Mouse (Mus musculus) midbrain, embryonic 12.5 days (tissue): ENCODE measurements at regions not wholly inside any gene's neighbourhood (a gene's known extent, or its start where the extent isn't known, plus 50 kb on each side); places are given as distances from the start of the nearest gene placed in this dataset.

Experiments
- ATAC-seq: fragments of 200-750 bp; cut with Nextera tagmentation; 2 replicates; pipeline ENCODE4 v1.8.0; 2017; ENCODE audit warnings: low read depth, moderate TSS enrichment, moderate library complexity; ENCODE audit not compliant: low FRiP score
- H3K27ac ChIP-seq: fragments of 300-500 bp; sonication (generic); replicated peaks from 2 replicates; pipeline ENCODE4 v1.5.1; 2016; ENCODE audit warnings: mild to moderate bottlenecking
- H3K27me3 ChIP-seq: fragments of 300-500 bp; sonication (generic); 2 replicates; pipeline ENCODE4 v1.6.1; 2016; ENCODE audit warnings: mild to moderate bottlenecking
- H3K36me3 ChIP-seq: fragments of 300-500 bp; sonication (generic); 2 replicates; pipeline ENCODE4 v1.6.1; 2016
- H3K4me1 ChIP-seq: fragments of 300-500 bp; sonication (generic); 2 replicates; pipeline ENCODE4 v1.6.1; 2016
- H3K4me2 ChIP-seq: fragments of 300-500 bp; sonication (generic); replicated peaks from 2 replicates; pipeline ENCODE4 v1.6.1; 2016; ENCODE audit warnings: mild to moderate bottlenecking, moderate library complexity
- H3K4me3 ChIP-seq: fragments of 300-500 bp; sonication (generic); 2 replicates; pipeline ENCODE4 v1.5.1; 2016; ENCODE audit warnings: mild to moderate bottlenecking
- H3K9ac ChIP-seq: fragments of 300-500 bp; sonication (generic); replicated peaks from 2 replicates; pipeline ENCODE4 v1.6.1; 2016; ENCODE audit warnings: mild to moderate bottlenecking, moderate library complexity
- H3K9me3 ChIP-seq: fragments of 300-500 bp; sonication (generic); 2 replicates; pipeline ENCODE4 v1.6.1; 2016; ENCODE audit warnings: mild to moderate bottlenecking
- WGBS: fragments of 180-500 bp; shearing (Covaris S2); methylation state at CpG from one replicate; pipeline ENCODE4 v1.1.7; 2016; 5-methylcytosine and 5-hydroxymethylcytosine counted together

GRCm38 (mm10) chr5:47446305-47447028, 536.5 kb upstream of the Slit2 start:
- H3K9me3 ChIP-seq, result no peaks in the 10 kb centered on the region
- no peaks in the 10 kb centered on the region for H3K4me1 ChIP-seq
- ATAC-seq, result no peak
- H3K9ac ChIP-seq, result no peak overlapping the region
- no peaks in the 10 kb centered on the region for H3K36me3 ChIP-seq
- no peak overlapping the region for H3K4me3 ChIP-seq
- WGBS, result 67% methylated on average over 5 of the region's 5 CpGs
- no peak overlapping the region for H3K4me2 ChIP-seq
- H3K27me3 ChIP-seq, result no peaks in the 10 kb centered on the region
- H3K27ac ChIP-seq, result no peak overlapping the region

DNA sequence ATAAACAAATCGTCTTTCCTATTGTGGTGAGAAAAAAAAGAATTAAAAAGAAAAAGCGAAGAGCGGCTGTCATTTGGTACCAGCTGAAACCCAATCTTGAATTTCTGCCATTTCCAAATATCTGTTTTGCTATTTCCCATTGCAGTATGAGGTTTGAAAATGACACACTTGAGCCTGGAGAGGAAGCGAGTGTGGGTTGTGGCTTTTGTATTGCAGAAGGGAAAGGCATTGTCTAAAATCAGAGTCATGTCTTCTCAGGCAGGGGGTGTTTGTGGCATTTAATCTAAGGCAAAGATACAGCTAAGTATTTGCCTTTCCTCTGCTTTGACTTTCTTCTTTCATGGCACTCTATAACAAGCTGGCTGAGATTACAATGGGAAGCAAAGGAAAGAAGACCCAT, 518.1 kb upstream of the Slit2 start:
- Histone ChIP-seq H3K4me1 (no peaks in the 10 kb centered on the region), H3K9me3 (no peaks in the 10 kb centered on the region), H3K4me2 (no peak overlapping the region), H3K27ac (no peak overlapping the region), H3K4me3 (no peak overlapping the region), H3K36me3 (no peaks in the 10 kb centered on the region), H3K27me3 (no peaks in the 10 kb centered on the region), H3K9ac (no peak overlapping the region)
- WGBS, result 93% methylated on average over 4 of the region's 4 CpGs
- no peak for ATAC-seq

DNA sequence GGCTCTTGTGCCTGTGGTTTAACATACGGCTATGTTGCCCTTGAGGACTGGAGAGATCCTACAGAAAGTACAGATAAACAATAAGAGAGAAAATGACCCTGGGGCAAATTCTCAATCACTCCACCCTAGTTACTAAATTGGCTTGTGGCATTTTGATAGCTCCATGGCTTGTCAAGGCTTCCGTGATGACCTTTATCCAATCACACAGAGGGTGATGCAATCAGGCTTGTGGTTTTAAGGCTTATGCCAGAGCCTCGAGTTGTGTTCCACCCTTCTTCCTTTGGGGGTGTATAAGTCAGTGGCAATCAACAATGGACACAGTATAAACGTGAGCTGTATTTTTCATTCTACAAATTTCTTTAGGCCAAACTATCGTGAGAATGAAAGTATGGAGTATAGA, 513.5 kb upstream of the Slit2 start:
- no peaks in the 10 kb centered on the region for H3K27me3 ChIP-seq
- H3K36me3 ChIP-seq, result no peaks in the 10 kb centered on the region
- no peaks in the 10 kb centered on the region for H3K4me1 ChIP-seq
- H3K4me2 ChIP-seq, result no peak overlapping the region
- WGBS, result 75% methylated on average over 5 of the region's 5 CpGs
- no peak overlapping the region for H3K4me3 ChIP-seq
- no peaks in the 10 kb centered on the region for H3K9me3 ChIP-seq
- no peak overlapping the region for H3K27ac ChIP-seq
- no peak for ATAC-seq
- H3K9ac ChIP-seq, result no peak overlapping the region

GRCm38 (mm10) chr5:47472027-47472825, 510.7 kb upstream of the Slit2 start:
- Histone ChIP-seq H3K27ac (no peak overlapping the region), H3K36me3 (no peaks in the 10 kb centered on the region), H3K4me1 (no peaks in the 10 kb centered on the region), H3K4me2 (no peak overlapping the region), H3K27me3 (no peaks in the 10 kb centered on the region), H3K9me3 (no peaks in the 10 kb centered on the region), H3K4me3 (no peak overlapping the region), H3K9ac (no peak overlapping the region)
- no peak for ATAC-seq
- 52% methylated on average over 7 of the region's 7 CpGs for WGBS

DNA sequence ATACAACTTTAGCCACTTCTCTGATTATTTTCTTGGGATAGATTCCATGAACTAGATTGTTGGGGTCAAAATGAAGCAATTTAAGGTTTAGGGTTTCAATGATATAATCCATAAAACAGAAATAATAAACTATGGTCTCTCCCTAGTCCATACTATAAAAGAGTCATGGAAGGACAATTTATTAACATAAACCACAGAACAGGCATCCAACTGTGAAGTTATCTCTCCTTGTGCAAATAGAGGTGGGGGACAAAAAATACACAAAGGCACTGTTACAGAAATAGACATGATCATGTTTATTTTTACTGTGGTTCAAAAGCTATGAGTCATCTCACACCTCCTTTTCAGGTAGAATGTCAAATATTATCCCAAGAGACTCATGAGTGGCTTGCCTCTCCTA, 503.0 kb upstream of the Slit2 start:
- Histone ChIP-seq H3K9me3 (no peaks in the 10 kb centered on the region), H3K4me2 (no peak overlapping the region), H3K27ac (no peak overlapping the region), H3K36me3 (no peaks in the 10 kb centered on the region), H3K27me3 (no peaks in the 10 kb centered on the region), H3K4me1 (no peaks in the 10 kb centered on the region), H3K9ac (no peak overlapping the region), H3K4me3 (no peak overlapping the region)
- no peak for ATAC-seq

DNA sequence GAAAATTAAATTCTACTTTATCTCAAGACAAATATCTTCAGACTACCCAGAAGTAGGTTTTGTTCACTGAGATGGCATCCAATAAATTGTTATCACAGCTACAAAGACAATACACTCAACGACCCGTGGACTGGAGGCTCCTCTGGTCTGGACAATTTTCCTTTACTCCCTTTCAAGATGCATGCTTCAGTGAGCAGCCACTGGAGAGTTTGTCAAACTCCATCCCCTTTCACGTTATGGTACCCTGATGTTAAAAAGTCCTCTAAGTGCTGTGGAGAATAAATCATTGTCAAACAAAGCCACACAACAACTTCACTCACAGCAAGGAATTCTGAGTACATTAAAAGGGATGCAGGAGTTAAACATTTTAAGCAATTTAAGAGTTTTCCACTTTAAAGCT, 486.7 kb upstream of the Slit2 start:
- ATAC-seq, result no peak
- no peak overlapping the region for H3K4me2 ChIP-seq
- no peak overlapping the region for H3K27ac ChIP-seq
- no peak overlapping the region for H3K4me3 ChIP-seq
- H3K9ac ChIP-seq, result no peak overlapping the region
- H3K36me3 ChIP-seq, result no peaks in the 10 kb centered on the region
- no peaks in the 10 kb centered on the region for H3K27me3 ChIP-seq
- no peaks in the 10 kb centered on the region for H3K9me3 ChIP-seq
- WGBS, result 20% methylated on average over 3 of the region's 3 CpGs
- H3K4me1 ChIP-seq, result no peaks in the 10 kb centered on the region

DNA sequence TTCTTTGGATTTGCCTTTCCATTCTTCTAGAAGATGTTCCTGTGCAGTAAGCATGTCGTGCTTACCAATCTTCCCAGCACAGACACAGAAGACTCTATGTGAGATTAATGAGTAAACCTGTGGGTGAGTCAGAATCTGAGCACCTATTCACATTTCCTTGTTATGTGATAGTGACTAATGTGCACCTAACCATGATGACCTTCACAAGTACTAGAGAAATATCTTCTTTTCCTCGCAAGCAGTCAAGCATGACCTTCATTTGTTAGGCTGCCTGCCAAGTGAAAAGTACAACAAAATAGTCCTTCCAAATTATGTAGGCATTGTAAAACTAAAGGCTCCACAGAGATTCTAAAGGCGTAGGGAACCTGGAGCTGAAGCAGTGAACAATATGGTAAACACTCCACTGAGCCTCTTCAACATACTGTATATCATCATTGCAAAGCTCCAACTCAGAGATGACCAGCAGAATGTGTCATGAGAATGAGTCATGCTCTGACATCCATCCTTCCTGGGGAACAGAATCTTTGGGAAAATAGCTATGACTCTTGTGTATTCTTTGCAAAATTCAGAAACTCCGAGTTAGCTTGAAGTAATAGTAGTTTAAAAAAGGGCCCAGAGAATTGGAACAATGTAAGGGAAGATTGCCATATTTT, 480.0 kb upstream of the Slit2 start:
- no peak overlapping the region for H3K9ac ChIP-seq
- WGBS, result 82% methylated on average over 4 of the region's 4 CpGs
- H3K27me3 ChIP-seq, result no peaks in the 10 kb centered on the region
- H3K4me2 ChIP-seq, result no peak overlapping the region
- no peaks in the 10 kb centered on the region for H3K36me3 ChIP-seq
- no peaks in the 10 kb centered on the region for H3K9me3 ChIP-seq
- ATAC-seq, result no peak
- H3K4me1 ChIP-seq, result no peaks in the 10 kb centered on the region
- H3K27ac ChIP-seq, result no peak overlapping the region
- H3K4me3 ChIP-seq, result no peak overlapping the region

- no peaks in the 10 kb centered on the region for H3K36me3 ChIP-seq
- no peak overlapping the region for H3K4me2 ChIP-seq
- H3K27me3 ChIP-seq, result no peaks in the 10 kb centered on the region
- H3K9ac ChIP-seq, result no peak overlapping the region
- H3K4me1 ChIP-seq, result no peaks in the 10 kb centered on the region
- no peaks in the 10 kb centered on the region for H3K9me3 ChIP-seq
- WGBS, result 84% methylated on average over 4 of the region's 4 CpGs
- no peak overlapping the region for H3K27ac ChIP-seq
- ATAC-seq, result no peak
- H3K4me3 ChIP-seq, result no peak overlapping the region
Measured at GRCm38 (mm10) chr5:47508689-47509301, 474.1 kb upstream of the Slit2 start.

DNA sequence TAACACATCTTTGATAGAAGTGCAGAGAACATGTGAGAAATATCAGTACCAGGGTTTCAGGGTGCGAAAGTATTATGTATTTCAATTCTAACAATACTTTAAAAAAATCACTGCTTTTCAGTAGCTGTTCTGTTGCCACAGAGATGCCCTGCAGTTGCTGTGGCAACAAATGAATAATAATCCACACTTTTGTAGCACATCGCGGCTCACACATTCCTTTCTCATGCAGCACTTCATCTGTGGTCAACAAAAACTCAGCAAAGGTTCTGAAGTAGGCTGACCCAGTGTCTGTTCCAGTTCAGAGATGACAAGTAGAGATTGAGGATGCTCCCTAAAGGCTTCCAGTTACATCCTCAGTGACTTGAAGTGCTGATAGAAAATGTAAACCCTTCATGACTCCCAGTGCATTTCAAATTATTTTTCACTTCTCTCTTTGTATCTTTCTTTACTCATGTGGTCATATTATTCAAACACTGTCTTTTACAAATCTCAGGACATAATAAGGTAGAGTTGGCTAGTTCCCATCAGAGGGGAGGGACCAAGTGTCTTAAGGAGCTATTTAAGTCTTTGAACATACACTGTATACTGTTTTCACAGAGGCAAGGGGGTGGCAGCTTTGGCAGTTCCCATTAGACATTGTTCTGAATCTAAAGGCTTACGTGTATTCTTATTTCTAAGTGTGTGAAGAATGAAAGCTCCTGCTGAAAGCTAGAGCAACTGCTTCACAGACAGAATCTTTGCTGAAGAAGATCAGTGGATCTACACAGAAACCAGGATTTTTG, 460.6 kb upstream of the Slit2 start:
- Histone ChIP-seq H3K9me3 (no peaks in the 10 kb centered on the region), H3K36me3 (no peaks in the 10 kb centered on the region), H3K9ac (no peak overlapping the region), H3K27ac (no peak overlapping the region), H3K4me2 (no peak overlapping the region), H3K4me1 (peaks cover 10% of the 10 kb centered on the region), H3K27me3 (no peaks in the 10 kb centered on the region), H3K4me3 (no peak overlapping the region)
- peak; percentile 60 for ATAC-seq
- 32% methylated on average over 4 of the region's 4 CpGs for WGBS

- H3K4me1 ChIP-seq, result no peaks in the 10 kb centered on the region
- no peaks in the 10 kb centered on the region for H3K27me3 ChIP-seq
- H3K36me3 ChIP-seq, result no peaks in the 10 kb centered on the region
- no peak overlapping the region for H3K27ac ChIP-seq
- no peaks in the 10 kb centered on the region for H3K9me3 ChIP-seq
- no peak overlapping the region for H3K9ac ChIP-seq
- H3K4me3 ChIP-seq, result no peak overlapping the region
- peak; percentile 58 for ATAC-seq
- 84% methylated on average over 7 of the region's 7 CpGs for WGBS
- H3K4me2 ChIP-seq, result no peak overlapping the region
Measured at GRCm38 (mm10) chr5:47528671-47529070, 454.3 kb upstream of the Slit2 start.

GRCm38 (mm10) chr5:47537532-47537931, 445.4 kb upstream of the Slit2 start:
- Histone ChIP-seq H3K4me3 (no peak overlapping the region), H3K36me3 (no peaks in the 10 kb centered on the region), H3K4me2 (no peak overlapping the region), H3K4me1 (no peaks in the 10 kb centered on the region), H3K27ac (no peak overlapping the region), H3K27me3 (no peaks in the 10 kb centered on the region), H3K9me3 (no peaks in the 10 kb centered on the region), H3K9ac (no peak overlapping the region)
- ATAC-seq, result no peak
